Mouse (Mus musculus): ENCODE data around the gene Tie1. TPM values are rescaled to one million over a fixed set of nuclear protein-coding genes. Genes with fewer than 3 reads are reported as not detected.
A peak's percentile ranks its signal among the peaks of the same experiment; 100 is the strongest.

The Tie1 gene
- total RNA-seq, 1 experiment: 1.0 TPM

DNA sequence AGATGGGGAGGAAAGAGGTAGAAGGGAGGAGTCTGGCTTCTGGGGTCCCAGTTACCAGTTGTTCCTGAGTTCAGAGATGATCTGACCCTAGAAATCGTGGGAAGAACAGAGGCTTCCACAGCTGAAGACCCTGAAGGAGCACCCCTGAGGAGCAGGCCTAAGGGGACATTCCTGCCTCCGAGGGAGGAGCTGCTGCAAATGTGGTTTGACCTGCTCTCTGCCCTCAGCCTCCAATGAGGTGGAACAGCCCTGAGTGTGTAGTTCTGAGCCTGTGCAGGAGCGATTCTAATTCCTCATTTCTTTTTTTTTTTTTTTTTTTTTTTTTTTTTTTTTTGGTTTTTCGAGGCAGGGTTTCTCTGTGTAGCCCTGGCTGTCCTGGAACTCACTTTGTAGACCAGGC, 43.3 kb upstream of the Tie1 start:
- DNase-seq (ENCODE audit: low read depth, low spot score): no peak
- H3K9ac ChIP-seq (ENCODE audit: insufficient read depth, low read depth, low read length, poor library complexity, severe bottlenecking): no peak overlapping the region
- H3K27ac ChIP-seq (ENCODE audit: insufficient read depth, low read depth, low read length, poor library complexity, severe bottlenecking): no peak overlapping the region
- peaks cover 1 to 10% of the 10 kb centered on the region in 2 experiments; a peak in 2 of 4 replicates for H3K4me1 ChIP-seq (ENCODE audit: control insufficient read depth in 2 of 2, insufficient read depth in 2 of 2, low read length in 2 of 2, poor library complexity in 1 of 2)
- H3K9me3 ChIP-seq (ENCODE audit: control insufficient read depth, insufficient read depth, low read depth, low read length): no peaks in the 10 kb centered on the region
- in situ Hi-C loops (cut with MboI; ENCODE audit: low sequenced_read_pairs in 2 of 2, unreplicated experiment in 2 of 2): no loop called here
- no peaks in the 10 kb centered on the region for H3K36me3 ChIP-seq (ENCODE audit: control insufficient read depth, insufficient read depth, low read length, poor library complexity, severe bottlenecking)
- H3K4me3 ChIP-seq (ENCODE audit: insufficient read depth in 1 of 2, low read depth in 1 of 2, low read length in 2 of 2, poor library complexity in 1 of 2, severe bottlenecking in 1 of 2): no peak overlapping the region
- TF ChIP-seq HCFC1 (IDR thresholded peaks at IDR 0.05; ENCODE audit: borderline replicate concordance, insufficient read depth, low read length): no peak
- no peak for TF ChIP-seq ZNF384 (IDR thresholded peaks at IDR 0.05; ENCODE audit: low read depth, low read length)
- no peak for TF ChIP-seq MAFK (IDR thresholded peaks at IDR 0.05; ENCODE audit: insufficient read depth, low read depth, low read length)
- no peak for TF ChIP-seq CHD2 (IDR thresholded peaks at IDR 0.05; ENCODE audit: low read depth, low read length)
- no peak for TF ChIP-seq ZC3H11A (IDR thresholded peaks at IDR 0.05; ENCODE audit: borderline replicate concordance, low read depth, low read length)

DNA sequence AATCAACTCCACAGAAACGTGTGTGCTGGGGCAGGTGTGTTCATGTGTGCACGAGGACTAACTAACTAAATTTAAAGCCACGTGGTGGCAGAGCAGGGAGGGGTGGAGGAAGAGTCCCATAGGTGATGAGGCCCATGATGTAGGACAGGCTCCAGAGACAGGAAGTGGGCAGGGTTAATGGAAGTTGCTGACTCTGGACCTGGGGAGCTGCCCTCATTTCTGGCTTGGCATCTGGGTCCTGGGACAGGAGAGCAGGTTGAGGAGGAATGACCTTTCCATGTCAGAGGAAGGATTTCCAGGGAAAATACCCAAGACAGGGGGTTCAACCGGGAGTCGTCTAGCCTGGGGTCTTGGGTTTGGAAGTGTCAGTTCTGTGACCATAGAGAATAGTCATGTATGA, 42.8 kb upstream of the Tie1 start:
- Histone ChIP-seq H3K9me3 (ENCODE audit: control insufficient read depth, insufficient read depth, low read depth, low read length) (no peaks in the 10 kb centered on the region), H3K4me1 (ENCODE audit: control insufficient read depth in 2 of 2, insufficient read depth in 2 of 2, low read length in 2 of 2, poor library complexity in 1 of 2) (peaks cover 1 to 15% of the 10 kb centered on the region in 2 experiments; a peak in 2 of 4 replicates), H3K27ac (ENCODE audit: insufficient read depth, low read depth, low read length, poor library complexity, severe bottlenecking) (no peak overlapping the region), H3K9ac (ENCODE audit: insufficient read depth, low read depth, low read length, poor library complexity, severe bottlenecking) (no peak overlapping the region), H3K36me3 (ENCODE audit: control insufficient read depth, insufficient read depth, low read length, poor library complexity, severe bottlenecking) (no peaks in the 10 kb centered on the region), H3K4me3 (ENCODE audit: insufficient read depth in 1 of 2, low read depth in 1 of 2, low read length in 2 of 2, poor library complexity in 1 of 2, severe bottlenecking in 1 of 2) (no peak overlapping the region)
- in situ Hi-C loops (cut with MboI; ENCODE audit: low sequenced_read_pairs in 2 of 2, unreplicated experiment in 2 of 2): no loop called here
- no peak for TF ChIP-seq MAFK (IDR thresholded peaks at IDR 0.05; ENCODE audit: insufficient read depth, low read depth, low read length)
- no peak for TF ChIP-seq ZNF384 (IDR thresholded peaks at IDR 0.05; ENCODE audit: low read depth, low read length)
- TF ChIP-seq CHD2 (IDR thresholded peaks at IDR 0.05; ENCODE audit: low read depth, low read length): no peak
- TF ChIP-seq HCFC1 (IDR thresholded peaks at IDR 0.05; ENCODE audit: borderline replicate concordance, insufficient read depth, low read length): no peak
- TF ChIP-seq ZC3H11A (IDR thresholded peaks at IDR 0.05; ENCODE audit: borderline replicate concordance, low read depth, low read length): no peak
- DNase-seq (ENCODE audit: low read depth, low spot score): no peak

DNA sequence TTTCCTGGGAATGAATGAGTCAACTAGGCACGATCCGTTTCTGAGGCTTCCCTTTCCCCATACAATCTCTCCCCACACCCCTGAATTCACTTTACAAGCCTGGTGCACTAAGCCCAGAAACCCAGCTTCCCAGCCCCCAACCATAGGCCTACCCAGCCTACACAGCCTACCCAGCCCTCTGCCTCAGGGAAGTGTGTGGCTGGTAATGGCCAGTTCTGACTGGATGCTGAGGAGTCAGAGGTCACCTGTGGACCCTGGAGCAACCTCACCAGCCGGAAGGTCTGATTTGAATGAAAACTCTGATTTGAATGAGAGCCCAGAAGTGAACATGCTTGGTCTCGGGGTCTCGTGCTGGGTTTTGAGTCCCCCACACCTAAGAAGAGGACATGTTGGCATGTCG, 37.9 kb upstream of the Tie1 start:
- Histone ChIP-seq H3K9me3 (ENCODE audit: control insufficient read depth, insufficient read depth, low read depth, low read length) (no peaks in the 10 kb centered on the region), H3K9ac (ENCODE audit: insufficient read depth, low read depth, low read length, poor library complexity, severe bottlenecking) (no peak overlapping the region), H3K4me3 (ENCODE audit: insufficient read depth in 1 of 2, low read depth in 1 of 2, low read length in 2 of 2, poor library complexity in 1 of 2, severe bottlenecking in 1 of 2) (peak overlapping the region in 1 of 2 experiments; percentile 24; a peak in 1 of 4 replicates), H3K27ac (ENCODE audit: insufficient read depth, low read depth, low read length, poor library complexity, severe bottlenecking) (no peak overlapping the region), H3K4me1 (ENCODE audit: control insufficient read depth in 2 of 2, insufficient read depth in 2 of 2, low read length in 2 of 2, poor library complexity in 1 of 2) (peaks cover 10 to 27% of the 10 kb centered on the region in 2 experiments; a peak in 3 of 4 replicates), H3K36me3 (ENCODE audit: control insufficient read depth, insufficient read depth, low read length, poor library complexity, severe bottlenecking) (no peaks in the 10 kb centered on the region)
- DNase-seq (ENCODE audit: low read depth, low spot score): no peak
- in situ Hi-C loops (cut with MboI; ENCODE audit: low sequenced_read_pairs in 2 of 2, unreplicated experiment in 2 of 2): no loop called here
- TF ChIP-seq ZNF384 (IDR thresholded peaks at IDR 0.05; ENCODE audit: low read depth, low read length) (no peak), MAFK (IDR thresholded peaks at IDR 0.05; ENCODE audit: insufficient read depth, low read depth, low read length) (no peak), HCFC1 (IDR thresholded peaks at IDR 0.05; ENCODE audit: borderline replicate concordance, insufficient read depth, low read length) (no peak), ZC3H11A (IDR thresholded peaks at IDR 0.05; ENCODE audit: borderline replicate concordance, low read depth, low read length) (no peak), CHD2 (IDR thresholded peaks at IDR 0.05; ENCODE audit: low read depth, low read length) (no peak)

- no peak for DNase-seq (ENCODE audit: low read depth, low spot score)
- in situ Hi-C loops (cut with MboI; ENCODE audit: low sequenced_read_pairs in 2 of 2, unreplicated experiment in 2 of 2): no loop called here
Observed at GRCm38 (mm10) chr4:118527335-118527681, 37.4 kb upstream of the Tie1 start.

More at GRCm38 (mm10) chr4:118527335-118527681, 37.4 kb upstream of the Tie1 start:
- TF ChIP-seq CHD2 (IDR thresholded peaks at IDR 0.05; ENCODE audit: low read depth, low read length): no peak
- H3K4me1 ChIP-seq (ENCODE audit: control insufficient read depth in 2 of 2, insufficient read depth in 2 of 2, low read length in 2 of 2, poor library complexity in 1 of 2): peaks cover 10 to 25% of the 10 kb centered on the region in 2 experiments; a peak in 3 of 4 replicates
- no peak overlapping the region for H3K27ac ChIP-seq (ENCODE audit: insufficient read depth, low read depth, low read length, poor library complexity, severe bottlenecking)
- no peaks in the 10 kb centered on the region for H3K36me3 ChIP-seq (ENCODE audit: control insufficient read depth, insufficient read depth, low read length, poor library complexity, severe bottlenecking)
- H3K4me3 ChIP-seq (ENCODE audit: insufficient read depth in 1 of 2, low read depth in 1 of 2, low read length in 2 of 2, poor library complexity in 1 of 2, severe bottlenecking in 1 of 2): peak overlapping the region; percentile 24 to 33; a peak in 3 of 4 replicates
- H3K9me3 ChIP-seq (ENCODE audit: control insufficient read depth, insufficient read depth, low read depth, low read length): no peaks in the 10 kb centered on the region
- no peak overlapping the region for H3K9ac ChIP-seq (ENCODE audit: insufficient read depth, low read depth, low read length, poor library complexity, severe bottlenecking)
